In the genomic region with DNA sequence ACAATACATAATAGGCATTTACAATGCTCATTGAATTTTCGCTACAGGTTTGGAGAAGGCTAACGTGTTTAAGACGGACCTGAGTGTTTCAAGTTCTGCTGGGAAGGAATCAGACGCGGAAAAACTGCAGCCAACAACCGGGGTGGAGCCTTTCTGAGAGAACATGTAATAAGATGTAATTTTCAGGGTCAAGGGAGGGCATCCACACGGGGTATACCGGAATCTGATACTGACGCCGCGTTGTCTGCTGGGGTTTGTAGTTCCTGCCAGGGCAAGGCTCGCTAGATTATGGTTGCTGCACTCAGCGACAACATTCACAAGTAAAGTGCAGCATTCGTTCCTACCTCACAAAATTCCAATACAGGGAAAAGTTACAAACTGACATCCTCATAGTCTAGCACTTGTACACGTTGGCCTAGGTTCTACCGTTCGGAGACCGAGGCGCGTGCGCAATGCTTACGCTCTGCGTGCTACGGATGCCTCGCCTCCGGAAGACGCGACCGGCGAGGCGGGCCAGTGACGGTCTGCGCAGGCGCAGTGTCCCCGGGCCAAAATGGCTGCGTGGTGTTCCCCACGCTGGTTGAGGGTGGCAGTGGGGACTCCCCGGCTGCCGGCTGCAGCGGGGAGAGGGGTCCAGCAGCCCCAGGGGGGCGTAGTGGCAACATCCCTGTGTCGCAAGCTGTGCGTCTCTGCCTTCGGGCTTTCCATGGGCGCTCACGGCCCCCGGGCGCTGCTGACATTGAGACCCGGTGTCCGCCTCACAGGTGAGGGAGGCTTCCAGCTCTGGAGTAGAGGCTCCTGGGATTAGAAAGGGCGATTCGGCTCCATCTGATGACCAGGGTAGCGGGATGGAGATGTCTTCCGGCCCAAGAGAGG, we compare ENCODE assay signal across 8 mouse cellular contexts. TPM values are rescaled to one million over a fixed set of nuclear protein-coding genes. Genes with fewer than 3 reads are reported as not detected.
A peak's percentile ranks its signal among the peaks of the same experiment; 100 is the strongest.
DNase-seq lines count a peak whose midpoint lies in the region; ATAC-seq lines count a peak whose summit lies in the region.

No protein-coding gene starts in this region.

- H3K4me3 ChIP-seq in hindbrain, embryonic 14.5 days (replicated peaks; ENCODE audit: low read length) = peak overlapping the region; percentile 72

- no peaks in the 10 kb centered on the region for H3K27me3 ChIP-seq in hindbrain, embryonic 14.5 days (ENCODE audit: control insufficient read depth, insufficient read depth, low read length)

- H3K4me2 ChIP-seq in hindbrain, embryonic 14.5 days (replicated peaks) = peak overlapping the region; percentile 89

- peak; percentile 94 for DNase-seq in R1 (ENCODE audit: low read depth, low spot score)
- DNase-seq in cerebellum, postnatal 25 days = peak; percentile 99
- DNase-seq in frontal cortex, postnatal 25 days (ENCODE audit: low spot score in 2 of 2) = peak; percentile 95
- DNase-seq in hindbrain, embryonic 14.5 days (ENCODE audit: low spot score) = peak; percentile 98
- peak; percentile 97 for DNase-seq in layer of hippocampus, postnatal 36 days
- peak; percentile 96 for DNase-seq in lung, postnatal 36 days
- DNase-seq in retina, postnatal 1 day = peak; percentile 96
- peak; percentile 92 to 96 for DNase-seq in urinary bladder, adult 18-20 months (ENCODE audit: low spot score in 2 of 2)

- under 1% methylated on average over 54 of the region's 54 CpGs for WGBS in hindbrain, embryonic 14.5 days

- no peaks in the 10 kb centered on the region for H3K9me3 ChIP-seq in hindbrain, embryonic 14.5 days (ENCODE audit: control insufficient read depth, low read length)

- ATAC-seq in hindbrain, embryonic 14.5 days (ENCODE audit: low FRiP score) = peak; percentile 89

- H3K27ac ChIP-seq in hindbrain, embryonic 14.5 days = peak overlapping the region; percentile 70

- peaks cover 18% of the 10 kb centered on the region for H3K36me3 ChIP-seq in hindbrain, embryonic 14.5 days (replicated peaks; ENCODE audit: control insufficient read depth, insufficient read depth)

- peaks cover 16% of the 10 kb centered on the region for H3K4me1 ChIP-seq in hindbrain, embryonic 14.5 days (replicated peaks; ENCODE audit: control insufficient read depth, insufficient read depth, low read length)

- H3K9ac ChIP-seq in hindbrain, embryonic 14.5 days = peak overlapping the region; percentile 90

RNA-seq across cellular contexts. Expression of a gene that starts 4.2 kb away (rescaled TPM):
- 24.1 and 27.2 TPM in 2 replicates for polyA plus RNA-seq in hindbrain, embryonic 14.5 days (2014; fragmentation: Nextera tagmentation; extraction: Ambion mirVana)
- 10 to 100 TPM; 79.4 to 96.0 TPM for total RNA-seq in layer of hippocampus, postnatal 36 days (2021)

RNA-seq across cellular contexts. Expression of a gene that starts 35.3 kb away (rescaled TPM):
- 56.4 and 58.0 TPM in 2 replicates for polyA plus RNA-seq in hindbrain, embryonic 14.5 days (2014; fragmentation: Nextera tagmentation; extraction: Ambion mirVana)
- 10 to 100 TPM; 14.5 to 15.2 TPM for total RNA-seq in layer of hippocampus, postnatal 36 days (2021)

RNA-seq across cellular contexts. Expression of a gene that starts 42.3 kb away (rescaled TPM):
- polyA plus RNA-seq in hindbrain, embryonic 14.5 days (2014; fragmentation: Nextera tagmentation; extraction: Ambion mirVana) = 102 and 115 TPM in 2 replicates
- total RNA-seq in layer of hippocampus, postnatal 36 days (2021) = 10 to 100 TPM; 88.2 to 98.0 TPM

RNA-seq across cellular contexts. Expression of a gene that starts 44.0 kb away (rescaled TPM):
- 54.6 and 64.8 TPM in 2 replicates for polyA plus RNA-seq in hindbrain, embryonic 14.5 days (2014; fragmentation: Nextera tagmentation; extraction: Ambion mirVana)
- total RNA-seq in layer of hippocampus, postnatal 36 days (2021) = 10 to 100 TPM; 61.7 to 65.6 TPM

RNA-seq across cellular contexts. Expression of a gene that starts 44.1 kb away (rescaled TPM):
- 6.4 and 6.6 TPM in 2 replicates for polyA plus RNA-seq in hindbrain, embryonic 14.5 days (2014; fragmentation: Nextera tagmentation; extraction: Ambion mirVana)
- 1 to 10 TPM; 4.4 to 5.7 TPM for total RNA-seq in layer of hippocampus, postnatal 36 days (2021)

Comparison
In these comparisons a context has a peak if more than half of its experiments do, and no peak if none do; other contexts are left out.
1. Peak in every context shown above with its lines: DNase-seq, ATAC-seq, H3K4me3 ChIP-seq and H3K27ac ChIP-seq.